Mouse (Mus musculus) C2C12 (cell line): ENCODE results near the gene Rbfox3.

Experiments
- CEBPB ChIP-seq: IDR thresholded peaks from one replicate; pipeline ENCODE4 v1.6.1; 2011; ENCODE audit warnings: low read depth, mild to moderate bottlenecking, control low read depth, moderate library complexity
- CTCF ChIP-seq: IDR thresholded peaks from one replicate; pipeline ENCODE4 v1.5.1; 2011; ENCODE audit not compliant: control insufficient read depth, insufficient read depth, insufficient read length
- FOSL1 ChIP-seq: IDR thresholded peaks from one replicate; pipeline ENCODE4 v1.8.0; 2011; ENCODE audit warnings: mild to moderate bottlenecking, low read length; ENCODE audit not compliant: poor library complexity, insufficient read depth, severe bottlenecking
- MAX ChIP-seq: IDR thresholded peaks from one replicate; pipeline ENCODE4 v1.6.1; 2011; ENCODE audit warnings: mild to moderate bottlenecking, control low read depth
- USF1 ChIP-seq: IDR thresholded peaks from one replicate; pipeline ENCODE4 v1.6.1; 2011; ENCODE audit warnings: low read depth, mild to moderate bottlenecking, control low read depth, moderate library complexity

GRCm38 (mm10) chr11:118881786-118882495 lies 29.5 kb downstream of the Rbfox3 start:
- TF ChIP-seq CTCF (no peak), FOSL1 (no peak), MAX (no peak), CEBPB (no peak), USF1 (no peak)
